Mouse (Mus musculus) testis, adult 2 months (tissue): ENCODE data around the gene Cdkal1. TPM values are rescaled to one million over a fixed set of nuclear protein-coding genes. Genes with fewer than 3 reads are reported as not detected.

ENCODE experiments used
- H3K27ac ChIP-seq: fragments of 200-500 bp; 2 replicates; pipeline ENCODE4 v1.5.1; 2012; ENCODE audit warnings: low read depth, low read length; ENCODE audit not compliant: control insufficient read depth, insufficient read depth
- H3K27me3 ChIP-seq: fragments of 200-500 bp; 2 replicates; pipeline ENCODE4 v1.6.1; 2012; ENCODE audit warnings: mild to moderate bottlenecking, low read length, moderate library complexity; ENCODE audit not compliant: control insufficient read depth, insufficient read depth
- H3K36me3 ChIP-seq: fragments of 200-500 bp; 2 replicates; pipeline ENCODE4 v1.6.1; 2012; ENCODE audit warnings: mild to moderate bottlenecking, low read length; ENCODE audit not compliant: control insufficient read depth, insufficient read depth
- H3K4me1 ChIP-seq: fragments of 200-500 bp; 2 replicates; pipeline ENCODE4 v1.6.1; 2012; ENCODE audit warnings: low read length; ENCODE audit not compliant: control insufficient read depth, insufficient read depth
- H3K4me3 ChIP-seq: fragments of 200-500 bp; 2 replicates; pipeline ENCODE4 v1.5.1; 2012; ENCODE audit warnings: low read depth, mild to moderate bottlenecking, low read length, moderate library complexity, mixed read lengths; ENCODE audit not compliant: control insufficient read depth
- CTCF ChIP-seq: fragments of 200-500 bp; IDR thresholded peaks from 2 replicates; pipeline ENCODE4 v1.5.1; 2012; ENCODE audit warnings: low read depth, mild to moderate bottlenecking, inconsistent platforms, low read length, moderate library complexity; ENCODE audit not compliant: control insufficient read depth, insufficient read depth, insufficient replicate concordance
- POLR2A ChIP-seq: fragments of 200-500 bp; IDR thresholded peaks from 2 replicates; pipeline ENCODE4 v1.6.1; 2012; ENCODE audit warnings: low read depth, mild to moderate bottlenecking, inconsistent platforms, low read length, moderate library complexity; ENCODE audit not compliant: control insufficient read depth
- polyA plus RNA-seq: library from polyadenylated mRNA; depleted of rRNA; stranded (reverse); fragments of >200 nt; gene quantifications from 2 replicates; pipeline ENCODE4 v1.2.3, GENCODE M21; 2012

Cdkal1 gene
- polyA plus RNA-seq, 1 experiment: 14.3 TPM

- TF ChIP-seq CTCF: no peak
- no peak for TF ChIP-seq POLR2A
- Histone ChIP-seq H3K4me3 (no peak overlapping the region), H3K4me1 (no peaks in the 10 kb centered on the region), H3K27me3 (no peaks in the 10 kb centered on the region), H3K27ac (no peak overlapping the region), H3K36me3 (no peaks in the 10 kb centered on the region)
Measured at GRCm38 (mm10) chr13:29278156-29278555, 577.3 kb downstream of the Cdkal1 start.

- no peaks in the 10 kb centered on the region for H3K27me3 ChIP-seq
- TF ChIP-seq CTCF (no peak), POLR2A (no peak)
- H3K36me3 ChIP-seq: no peaks in the 10 kb centered on the region
- no peak overlapping the region for H3K27ac ChIP-seq
- no peaks in the 10 kb centered on the region for H3K4me1 ChIP-seq
- no peak overlapping the region for H3K4me3 ChIP-seq
Measured at GRCm38 (mm10) chr13:29274296-29274695, 581.2 kb downstream of the Cdkal1 start.

GRCm38 (mm10) chr13:29273693-29274221 is 581.7 kb downstream of the Cdkal1 start:
- H3K4me1 ChIP-seq: no peaks in the 10 kb centered on the region
- no peak overlapping the region for H3K4me3 ChIP-seq
- H3K27ac ChIP-seq: no peak overlapping the region
- no peaks in the 10 kb centered on the region for H3K27me3 ChIP-seq
- TF ChIP-seq CTCF (no peak), POLR2A (no peak)
- H3K36me3 ChIP-seq: no peaks in the 10 kb centered on the region

- Histone ChIP-seq H3K4me1 (no peaks in the 10 kb centered on the region), H3K27me3 (no peaks in the 10 kb centered on the region)
- TF ChIP-seq CTCF (no peak), POLR2A (no peak)
Measured at GRCm38 (mm10) chr13:29271451-29271850, 584.0 kb downstream of the Cdkal1 start.

GRCm38 (mm10) chr13:29264015-29264711 is 591.3 kb downstream of the Cdkal1 start:
- no peak for TF ChIP-seq CTCF
- no peak overlapping the region for H3K27ac ChIP-seq
- H3K27me3 ChIP-seq: no peaks in the 10 kb centered on the region
- H3K36me3 ChIP-seq: no peaks in the 10 kb centered on the region
- no peaks in the 10 kb centered on the region for H3K4me1 ChIP-seq
- H3K4me3 ChIP-seq: no peak overlapping the region

More at GRCm38 (mm10) chr13:29271451-29271850, 584.0 kb downstream of the Cdkal1 start:
- Histone ChIP-seq H3K4me3 (no peak overlapping the region), H3K27ac (no peak overlapping the region), H3K36me3 (no peaks in the 10 kb centered on the region)

GRCm38 (mm10) chr13:29262164-29262563 is 593.3 kb downstream of the Cdkal1 start:
- Histone ChIP-seq H3K27ac (no peak overlapping the region), H3K27me3 (no peaks in the 10 kb centered on the region), H3K4me1 (no peaks in the 10 kb centered on the region), H3K4me3 (no peak overlapping the region), H3K36me3 (no peaks in the 10 kb centered on the region)
- TF ChIP-seq CTCF (no peak), POLR2A (no peak)

- TF ChIP-seq CTCF: no peak
- no peak for TF ChIP-seq POLR2A
- no peak overlapping the region for H3K27ac ChIP-seq
- H3K27me3 ChIP-seq: no peaks in the 10 kb centered on the region
Measured at GRCm38 (mm10) chr13:29248535-29248934, 606.9 kb downstream of the Cdkal1 start.

GRCm38 (mm10) chr13:29247800-29248199 is 607.7 kb downstream of the Cdkal1 start:
- H3K36me3 ChIP-seq: no peaks in the 10 kb centered on the region
- no peak overlapping the region for H3K27ac ChIP-seq
- no peaks in the 10 kb centered on the region for H3K27me3 ChIP-seq
- H3K4me1 ChIP-seq: no peaks in the 10 kb centered on the region
- TF ChIP-seq CTCF (no peak), POLR2A (no peak)
- no peak overlapping the region for H3K4me3 ChIP-seq

More at GRCm38 (mm10) chr13:29248535-29248934, 606.9 kb downstream of the Cdkal1 start:
- no peak overlapping the region for H3K4me3 ChIP-seq
- H3K36me3 ChIP-seq: no peaks in the 10 kb centered on the region
- no peaks in the 10 kb centered on the region for H3K4me1 ChIP-seq
